Mouse (Mus musculus): ENCODE results near the gene Wdr59.

DNA sequence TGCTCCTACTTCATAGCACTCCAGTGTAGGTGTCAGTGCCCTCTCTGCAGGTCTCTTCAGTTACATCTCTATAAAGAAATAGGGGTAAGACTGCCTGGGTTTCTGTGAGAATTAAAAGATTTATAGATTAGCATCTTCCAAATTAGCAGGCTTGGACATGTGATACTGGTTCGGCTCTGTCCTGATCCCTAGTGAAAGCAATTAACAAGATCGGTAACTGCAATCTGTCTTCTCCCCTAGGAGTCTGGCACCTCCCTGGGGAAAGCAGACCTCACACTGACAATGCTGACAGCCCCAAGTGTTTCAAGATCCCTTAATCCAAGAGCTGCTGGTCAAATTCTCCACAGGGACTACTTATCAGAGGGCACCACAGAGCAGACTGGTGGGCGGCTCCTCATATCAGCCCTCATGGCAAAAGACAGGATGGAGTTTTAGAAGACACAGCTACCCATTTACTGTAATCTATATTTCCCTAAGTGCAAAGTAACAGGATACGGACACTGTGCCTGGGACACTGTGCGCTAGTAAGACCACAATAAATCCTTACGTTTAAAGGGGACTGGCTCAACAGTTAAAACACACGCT lies 5.3 kb downstream of the Wdr59 start:
- TF ChIP-seq GATA1 (IDR thresholded peaks at IDR 0.05; ENCODE audit: borderline replicate concordance, low read length) (no peak), FLI1 (IDR thresholded peaks at IDR 0.05; ENCODE audit: low read length) (no peak)
